Mouse (Mus musculus): Measurements from ENCODE around the gene Ythdf1. TPM values are rescaled to one million over a fixed set of nuclear protein-coding genes. Genes with fewer than 3 reads are reported as not detected.

Ythdf1 gene
- polyA plus RNA-seq, 1 experiment from 2014 or later, result 14.9 TPM

- no peaks in the 10 kb centered on the region for H3K36me3 ChIP-seq (ENCODE audit: control insufficient read depth, insufficient read depth, low read length)
- peaks cover 57% of the 10 kb centered on the region for H3K27me3 ChIP-seq (ENCODE audit: control insufficient read depth, insufficient read depth, low read depth, low read length)
- no peak overlapping the region for H3K4me2 ChIP-seq (ENCODE audit: low read depth, low read length)
Measured at GRCm38 (mm10) chr2:180895837-180896525, 24.8 kb downstream of the Ythdf1 start.

GRCm38 (mm10) chr2:180895321-180895720 is 25.4 kb downstream of the Ythdf1 start:
- H3K27ac ChIP-seq (ENCODE audit: low read length), result no peak overlapping the region
- no peaks in the 10 kb centered on the region for H3K36me3 ChIP-seq (ENCODE audit: control insufficient read depth, insufficient read depth, low read length)
- no peak overlapping the region for H3K4me2 ChIP-seq (ENCODE audit: low read depth, low read length)
- WGBS, result 75% methylated on average over 3 of the region's 3 CpGs
- H3K27me3 ChIP-seq (ENCODE audit: control insufficient read depth, insufficient read depth, low read depth, low read length), result peaks cover 63% of the 10 kb centered on the region
- no peak overlapping the region for H3K9ac ChIP-seq (ENCODE audit: low read length)
- ATAC-seq (ENCODE audit: low read depth), result no peak
- no peak overlapping the region for H3K4me3 ChIP-seq (ENCODE audit: low read length)
- H3K4me1 ChIP-seq (replicated peaks; ENCODE audit: control insufficient read depth, insufficient read depth, low read length), result peaks cover 15% of the 10 kb centered on the region
- H3K9me3 ChIP-seq (ENCODE audit: control insufficient read depth, low read length), result no peaks in the 10 kb centered on the region

More at GRCm38 (mm10) chr2:180895837-180896525, 24.8 kb downstream of the Ythdf1 start:
- no peak for ATAC-seq (ENCODE audit: low read depth)
- WGBS, result 67% methylated on average over 11 of the region's 11 CpGs
- Histone ChIP-seq H3K4me3 (ENCODE audit: low read length) (no peak overlapping the region), H3K9me3 (ENCODE audit: control insufficient read depth, low read length) (no peaks in the 10 kb centered on the region), H3K9ac (ENCODE audit: low read length) (no peak overlapping the region), H3K27ac (ENCODE audit: low read length) (no peak overlapping the region), H3K4me1 (replicated peaks; ENCODE audit: control insufficient read depth, insufficient read depth, low read length) (peaks cover 15% of the 10 kb centered on the region)

GRCm38 (mm10) chr2:180894734-180895133 is 26.0 kb downstream of the Ythdf1 start:
- WGBS, result under 1% methylated on average over 13 of the region's 13 CpGs
- ATAC-seq (ENCODE audit: low read depth), result 0 out of 2 replicates have a peak, but pooled peaks have one; percentile 11
- H3K36me3 ChIP-seq (ENCODE audit: control insufficient read depth, insufficient read depth, low read length), result no peaks in the 10 kb centered on the region
- H3K27ac ChIP-seq (ENCODE audit: low read length), result no peak overlapping the region
- H3K9me3 ChIP-seq (ENCODE audit: control insufficient read depth, low read length), result no peaks in the 10 kb centered on the region
- H3K4me3 ChIP-seq (ENCODE audit: low read length), result peak overlapping the region; percentile 48
- peaks cover 69% of the 10 kb centered on the region for H3K27me3 ChIP-seq (ENCODE audit: control insufficient read depth, insufficient read depth, low read depth, low read length)
- H3K4me2 ChIP-seq (ENCODE audit: low read depth, low read length), result no peak overlapping the region
- peaks cover 15% of the 10 kb centered on the region for H3K4me1 ChIP-seq (replicated peaks; ENCODE audit: control insufficient read depth, insufficient read depth, low read length)
- H3K9ac ChIP-seq (ENCODE audit: low read length), result no peak overlapping the region

- peaks cover 75% of the 10 kb centered on the region for H3K27me3 ChIP-seq (ENCODE audit: control insufficient read depth, insufficient read depth, low read depth, low read length)
- H3K9me3 ChIP-seq (ENCODE audit: control insufficient read depth, low read length), result no peaks in the 10 kb centered on the region
- H3K4me1 ChIP-seq (replicated peaks; ENCODE audit: control insufficient read depth, insufficient read depth, low read length), result peaks cover 15% of the 10 kb centered on the region
- H3K4me2 ChIP-seq (ENCODE audit: low read depth, low read length), result peak overlapping the region; percentile 67
- no peaks in the 10 kb centered on the region for H3K36me3 ChIP-seq (ENCODE audit: control insufficient read depth, insufficient read depth, low read length)
- no peak overlapping the region for H3K27ac ChIP-seq (ENCODE audit: low read length)
- peak overlapping the region; percentile 48 for H3K4me3 ChIP-seq (ENCODE audit: low read length)
- 0% methylated on average over 55 of the region's 57 CpGs for WGBS
- H3K9ac ChIP-seq (ENCODE audit: low read length), result no peak overlapping the region
- peak; percentile 52 for ATAC-seq (ENCODE audit: low read depth)
Measured at GRCm38 (mm10) chr2:180894029-180894623, 26.6 kb downstream of the Ythdf1 start.

- Histone ChIP-seq H3K27ac (ENCODE audit: low read length) (no peak overlapping the region), H3K4me3 (ENCODE audit: low read length) (peak overlapping the region; percentile 48), H3K4me2 (ENCODE audit: low read depth, low read length) (peak overlapping the region; percentile 67), H3K9me3 (ENCODE audit: control insufficient read depth, low read length) (no peaks in the 10 kb centered on the region), H3K4me1 (replicated peaks; ENCODE audit: control insufficient read depth, insufficient read depth, low read length) (peaks cover 15% of the 10 kb centered on the region), H3K9ac (ENCODE audit: low read length) (peak overlapping the region; percentile 19), H3K27me3 (ENCODE audit: control insufficient read depth, insufficient read depth, low read depth, low read length) (peaks cover 81% of the 10 kb centered on the region), H3K36me3 (ENCODE audit: control insufficient read depth, insufficient read depth, low read length) (no peaks in the 10 kb centered on the region)
- ATAC-seq (ENCODE audit: low read depth), result no peak
- under 1% methylated on average over 44 of the region's 50 CpGs for WGBS
Measured at GRCm38 (mm10) chr2:180893537-180894028, 27.2 kb downstream of the Ythdf1 start.

- Histone ChIP-seq H3K9me3 (ENCODE audit: control insufficient read depth, low read length) (no peaks in the 10 kb centered on the region), H3K9ac (ENCODE audit: low read length) (peak overlapping the region; percentile 19), H3K4me2 (ENCODE audit: low read depth, low read length) (peak overlapping the region; percentile 67), H3K36me3 (ENCODE audit: control insufficient read depth, insufficient read depth, low read length) (no peaks in the 10 kb centered on the region), H3K4me3 (ENCODE audit: low read length) (peak overlapping the region; percentile 48), H3K27ac (ENCODE audit: low read length) (no peak overlapping the region), H3K4me1 (replicated peaks; ENCODE audit: control insufficient read depth, insufficient read depth, low read length) (peaks cover 15% of the 10 kb centered on the region), H3K27me3 (ENCODE audit: control insufficient read depth, insufficient read depth, low read depth, low read length) (peaks cover 86% of the 10 kb centered on the region)
- ATAC-seq (ENCODE audit: low read depth), result peak; percentile 6; the same call in 1 of the 2 replicates
- WGBS, result under 1% methylated on average over 89 of the region's 97 CpGs
Measured at GRCm38 (mm10) chr2:180892841-180893521, 27.8 kb downstream of the Ythdf1 start.

- H3K4me1 ChIP-seq (replicated peaks; ENCODE audit: control insufficient read depth, insufficient read depth, low read length), result peaks cover 15% of the 10 kb centered on the region
- H3K4me3 ChIP-seq (ENCODE audit: low read length), result no peak overlapping the region
- no peaks in the 10 kb centered on the region for H3K36me3 ChIP-seq (ENCODE audit: control insufficient read depth, insufficient read depth, low read length)
- H3K9me3 ChIP-seq (ENCODE audit: control insufficient read depth, low read length), result no peaks in the 10 kb centered on the region
- 12% methylated on average over 9 of the region's 9 CpGs for WGBS
- H3K4me2 ChIP-seq (ENCODE audit: low read depth, low read length), result no peak overlapping the region
- ATAC-seq (ENCODE audit: low read depth), result no peak
- H3K9ac ChIP-seq (ENCODE audit: low read length), result no peak overlapping the region
- peaks cover 84% of the 10 kb centered on the region for H3K27me3 ChIP-seq (ENCODE audit: control insufficient read depth, insufficient read depth, low read depth, low read length)
- no peak overlapping the region for H3K27ac ChIP-seq (ENCODE audit: low read length)
Measured at GRCm38 (mm10) chr2:180891835-180892323, 28.9 kb downstream of the Ythdf1 start.

GRCm38 (mm10) chr2:180891075-180891834 is 29.5 kb downstream of the Ythdf1 start:
- H3K4me2 ChIP-seq (ENCODE audit: low read depth, low read length), result no peak overlapping the region
- 1% methylated on average over 37 of the region's 37 CpGs for WGBS
- peaks cover 15% of the 10 kb centered on the region for H3K4me1 ChIP-seq (replicated peaks; ENCODE audit: control insufficient read depth, insufficient read depth, low read length)
- ATAC-seq (ENCODE audit: low read depth), result no peak
- peaks cover 82% of the 10 kb centered on the region for H3K27me3 ChIP-seq (ENCODE audit: control insufficient read depth, insufficient read depth, low read depth, low read length)
- no peak overlapping the region for H3K27ac ChIP-seq (ENCODE audit: low read length)
- H3K9ac ChIP-seq (ENCODE audit: low read length), result no peak overlapping the region
- H3K4me3 ChIP-seq (ENCODE audit: low read length), result no peak overlapping the region
- no peaks in the 10 kb centered on the region for H3K36me3 ChIP-seq (ENCODE audit: control insufficient read depth, insufficient read depth, low read length)
- H3K9me3 ChIP-seq (ENCODE audit: control insufficient read depth, low read length), result no peaks in the 10 kb centered on the region

All from lung, embryonic 16.5 days (tissue).